Mouse (Mus musculus): Measurements from ENCODE around the gene Sag.
"Not testable (repeated sequence)": the region's sequence is repeated elsewhere in the genome, so short reads cannot be mapped to it uniquely, and the experiment has no call there.

Gene Sag

GRCm38 (mm10) chr1:87825281-87825680 lies 21.8 kb downstream of the Sag start:
- no peak for DNase-seq

GRCm38 (mm10) chr1:87825991-87826390 lies 22.5 kb downstream of the Sag start:
- DNase-seq, result no peak

GRCm38 (mm10) chr1:87826474-87826873 lies 23.0 kb downstream of the Sag start:
- no peak for DNase-seq

GRCm38 (mm10) chr1:87827476-87827875 lies 24.0 kb downstream of the Sag start:
- DNase-seq, result not testable (repeated sequence)

GRCm38 (mm10) chr1:87828185-87828584 lies 24.7 kb downstream of the Sag start:
- DNase-seq, result peak; percentile 26

- no peak for DNase-seq
These were observed 25.6 kb downstream of the Sag start for GRCm38 (mm10) chr1:87828926-87829580.

GRCm38 (mm10) chr1:87829621-87830211 lies 26.2 kb downstream of the Sag start:
- peak; percentile 31 for DNase-seq

- DNase-seq, result no peak
These were observed 33.0 kb downstream of the Sag start for GRCm38 (mm10) chr1:87836453-87836852.

GRCm38 (mm10) chr1:87837018-87837417 lies 33.5 kb downstream of the Sag start:
- no peak for DNase-seq

GRCm38 (mm10) chr1:87840411-87841208 lies 37.1 kb downstream of the Sag start:
- DNase-seq, result no peak

- peak; percentile 69 for DNase-seq
These were observed 43.5 kb downstream of the Sag start for GRCm38 (mm10) chr1:87846801-87847474.

GRCm38 (mm10) chr1:87847475-87848168 lies 44.1 kb downstream of the Sag start:
- no peak for DNase-seq

- no peak for DNase-seq
These were observed 44.9 kb downstream of the Sag start for GRCm38 (mm10) chr1:87848237-87848996.

- no peak for DNase-seq
These were observed 45.8 kb downstream of the Sag start for GRCm38 (mm10) chr1:87849278-87849677.

- no peak for DNase-seq
These were observed 47.9 kb downstream of the Sag start for GRCm38 (mm10) chr1:87851344-87851743.

- DNase-seq, result no peak
These were observed 48.8 kb downstream of the Sag start for GRCm38 (mm10) chr1:87852081-87852790.

- peak; percentile 72 for DNase-seq
These were observed 49.6 kb downstream of the Sag start, which contains the start of gene Dgkd for GRCm38 (mm10) chr1:87852892-87853600. Dgkd (plus strand) TSS chr1:87853287.

GRCm38 (mm10) chr1:87853601-87854361 lies 50.3 kb downstream of the Sag start:
- peak; percentile 43 for DNase-seq

- DNase-seq, result no peak
These were observed 50.9 kb downstream of the Sag start for GRCm38 (mm10) chr1:87854411-87854810.

- DNase-seq, result no peak
These were observed 51.4 kb downstream of the Sag start for GRCm38 (mm10) chr1:87854851-87855251.
